8 mouse cellular contexts compared by ENCODE assay signal in genomic region chr2:4492485-4493481, GRCm38 (mm10).
A peak's percentile ranks its signal among the peaks of the same experiment; 100 is the strongest.
DNase-seq lines count a peak whose midpoint lies in the region; ATAC-seq and TF ChIP-seq lines count a peak whose summit lies in the region.

No protein-coding gene starts in this region.

- 0 out of 2 replicates have a peak, but pooled peaks cover 4% of the 10 kb centered on the region for H3K4me1 ChIP-seq in G1E (ENCODE audit: insufficient read depth, low read depth, low read length)
- no peaks in the 10 kb centered on the region for H3K4me1 ChIP-seq in lung, embryonic 14.5 days (ENCODE audit: insufficient read depth)

- peak; percentile 22; the same call in 1 of the 2 replicates for TF ChIP-seq CTCF in G1E (IDR thresholded peaks at IDR 0.05; ENCODE audit: low read depth, low read length)
- TF ChIP-seq CTCF in layer of hippocampus, adult 2 months (conservative IDR thresholded peaks at IDR 0.05) = peak; percentile 91
- TF ChIP-seq CTCF in lung, embryonic 14.5 days (IDR thresholded peaks at IDR 0.05; ENCODE audit: low read depth) = peak; percentile 89

- H3K27ac ChIP-seq in layer of hippocampus, adult 2 months = peak overlapping the region; percentile 40; the same call in 1 of the 2 replicates
- peak overlapping the region; percentile 76 for H3K27ac ChIP-seq in lung, embryonic 14.5 days (ENCODE audit: low read depth)

- no peak for ATAC-seq in G1E (ENCODE audit: extremely low read depth, insufficient number of reproducible peaks, low FRiP score, poor library complexity, severe bottlenecking)
- peak; percentile 69 for ATAC-seq in lung, embryonic 14.5 days (ENCODE audit: insufficient read depth)

- H3K4me3 ChIP-seq in G1E (ENCODE audit: low read depth, low read length) = no peak overlapping the region
- H3K4me3 ChIP-seq in layer of hippocampus, adult 2 months = no peak overlapping the region
- H3K4me3 ChIP-seq in lung, embryonic 14.5 days (ENCODE audit: low read depth, low read length) = no peak overlapping the region

- DNase-seq in G1E (ENCODE audit: low spot score) = peak; percentile 11
- peak; percentile 21 for DNase-seq in cerebellum, adult 11-12 months
- DNase-seq in forelimb bud, embryonic 11.5 days (ENCODE audit: low read depth, low spot score) = peak; percentile 87
- DNase-seq in heart, postnatal 4 days = peak; percentile 87
- peak; percentile 71 to 78 for DNase-seq in layer of hippocampus, adult 2 months (ENCODE audit: low spot score in 2 of 2)
- peak; percentile 94 for DNase-seq in lung, embryonic 14.5 days
- DNase-seq in ovary, postnatal 10 days (ENCODE audit: low spot score) = peak; percentile 62
- DNase-seq in thymus, postnatal 4 days = peak; percentile 72

- H3K27me3 ChIP-seq in G1E (ENCODE audit: insufficient read depth, low read length) = peaks cover 10% of the 10 kb centered on the region
- H3K27me3 ChIP-seq in lung, embryonic 14.5 days (ENCODE audit: insufficient read depth, low read length) = no peaks in the 10 kb centered on the region

- H3K36me3 ChIP-seq in G1E (replicated peaks) = no peaks in the 10 kb centered on the region
- peaks cover 8% of the 10 kb centered on the region; the same call in 1 of the 2 replicates for H3K36me3 ChIP-seq in lung, embryonic 14.5 days (ENCODE audit: insufficient read depth)

- H3K9ac ChIP-seq in lung, embryonic 14.5 days = no peak overlapping the region

- 16% methylated on average over 20 of the region's 20 CpGs for WGBS in lung, embryonic 14.5 days

- H3K4me2 ChIP-seq in lung, embryonic 14.5 days = no peak overlapping the region

- no peaks in the 10 kb centered on the region for H3K9me3 ChIP-seq in G1E (replicated peaks)
- H3K9me3 ChIP-seq in lung, embryonic 14.5 days (ENCODE audit: low read depth, low read length) = no peaks in the 10 kb centered on the region

Comparison
In these comparisons a context has a peak if more than half of its experiments do, and no peak if none do; other contexts are left out.
1. DNase-seq: peak in every context shown above with its lines; median percentile 94 in lung, embryonic 14.5 days; 87 in forelimb bud, embryonic 11.5 days; 87 in heart, postnatal 4 days; 74 in layer of hippocampus, adult 2 months; 72 in thymus, postnatal 4 days; 62 in ovary, postnatal 10 days; 21 in cerebellum, adult 11-12 months; 11 in G1E.
2. CTCF ChIP-seq: peak in every context shown above with its lines; median percentile 91 in layer of hippocampus, adult 2 months; 89 in lung, embryonic 14.5 days; 22 in G1E.